Mouse (Mus musculus) small intestine, adult 2 months (tissue): ENCODE measurements around the gene Lmtk2.

Experiments
- CTCF ChIP-seq: fragments of 200-500 bp; IDR thresholded peaks from 2 replicates; pipeline ENCODE4 v1.5.1; 2012; ENCODE audit warnings: low read depth, mild to moderate bottlenecking, control low read depth, inconsistent platforms, low read length, moderate library complexity, mixed read lengths; ENCODE audit not compliant: insufficient replicate concordance, insufficient read length; ENCODE audit errors: extremely low read depth
- POLR2A ChIP-seq: fragments of 200-500 bp; IDR thresholded peaks from 2 replicates; pipeline ENCODE4 v1.6.1; 2012; ENCODE audit warnings: low read depth, mild to moderate bottlenecking, control low read depth, inconsistent platforms, low read length, moderate library complexity

- TF ChIP-seq CTCF (no peak), POLR2A (no peak)
Measured at GRCm38 (mm10) chr5:144112574-144113438, 12.6 kb downstream of the Lmtk2 start.
